Mouse (Mus musculus) midbrain, embryonic 15.5 days (tissue): Measurements from ENCODE around the gene Tmem98. TPM values are rescaled to one million over a fixed set of nuclear protein-coding genes. Genes with fewer than 3 reads are reported as not detected.

ENCODE experiments used
- ATAC-seq: fragments of 200-750 bp; cut with Nextera tagmentation; replicated peaks from 2 replicates; pipeline ENCODE4 v1.8.0; 2017; ENCODE audit warnings: moderate TSS enrichment
- H3K27ac ChIP-seq: fragments of 300-500 bp; sonication (generic); 2 replicates; pipeline ENCODE4 v1.5.1; 2015; ENCODE audit warnings: mild to moderate bottlenecking, inconsistent platforms
- H3K27me3 ChIP-seq: fragments of 300-500 bp; sonication (generic); replicated peaks from 2 replicates; pipeline ENCODE4 v1.6.1; 2015; ENCODE audit warnings: inconsistent platforms
- H3K36me3 ChIP-seq: fragments of 300-500 bp; sonication (generic); replicated peaks from 2 replicates; pipeline ENCODE4 v1.6.1; 2015; ENCODE audit warnings: inconsistent platforms
- H3K4me1 ChIP-seq: fragments of 300-500 bp; sonication (generic); 2 replicates; pipeline ENCODE4 v1.6.1; 2015; ENCODE audit warnings: inconsistent platforms
- H3K4me2 ChIP-seq: fragments of 300-500 bp; sonication (generic); 2 replicates; pipeline ENCODE4 v1.6.1; 2015; ENCODE audit warnings: inconsistent platforms, mild to moderate bottlenecking, moderate library complexity
- H3K4me3 ChIP-seq: fragments of 300-500 bp; sonication (generic); 2 replicates; pipeline ENCODE4 v1.5.1; 2015; ENCODE audit warnings: mild to moderate bottlenecking, inconsistent platforms
- H3K9ac ChIP-seq: fragments of 300-500 bp; sonication (generic); 2 replicates; pipeline ENCODE4 v1.6.1; 2015; ENCODE audit warnings: mild to moderate bottlenecking, inconsistent platforms
- H3K9me3 ChIP-seq: fragments of 300-500 bp; sonication (generic); 2 replicates; pipeline ENCODE4 v1.6.1; 2016; ENCODE audit warnings: inconsistent platforms
- WGBS: fragments of 180-500 bp; shearing (Covaris S2); methylation state at CpG from one replicate; pipeline ENCODE4 v1.1.7; 2015; ENCODE audit warnings: mixed read lengths; 5-methylcytosine and 5-hydroxymethylcytosine counted together
- polyA plus RNA-seq: library from polyadenylated mRNA; unstranded; fragments of >200 nt; fragmentation: Nextera tagmentation; extraction: Ambion mirVana; gene quantifications from 2 replicates; pipeline ENCODE4 v1.2.1, GENCODE M21; 2015

Tmem98 gene
- 24.0 and 25.3 TPM in 2 replicates for polyA plus RNA-seq

DNA sequence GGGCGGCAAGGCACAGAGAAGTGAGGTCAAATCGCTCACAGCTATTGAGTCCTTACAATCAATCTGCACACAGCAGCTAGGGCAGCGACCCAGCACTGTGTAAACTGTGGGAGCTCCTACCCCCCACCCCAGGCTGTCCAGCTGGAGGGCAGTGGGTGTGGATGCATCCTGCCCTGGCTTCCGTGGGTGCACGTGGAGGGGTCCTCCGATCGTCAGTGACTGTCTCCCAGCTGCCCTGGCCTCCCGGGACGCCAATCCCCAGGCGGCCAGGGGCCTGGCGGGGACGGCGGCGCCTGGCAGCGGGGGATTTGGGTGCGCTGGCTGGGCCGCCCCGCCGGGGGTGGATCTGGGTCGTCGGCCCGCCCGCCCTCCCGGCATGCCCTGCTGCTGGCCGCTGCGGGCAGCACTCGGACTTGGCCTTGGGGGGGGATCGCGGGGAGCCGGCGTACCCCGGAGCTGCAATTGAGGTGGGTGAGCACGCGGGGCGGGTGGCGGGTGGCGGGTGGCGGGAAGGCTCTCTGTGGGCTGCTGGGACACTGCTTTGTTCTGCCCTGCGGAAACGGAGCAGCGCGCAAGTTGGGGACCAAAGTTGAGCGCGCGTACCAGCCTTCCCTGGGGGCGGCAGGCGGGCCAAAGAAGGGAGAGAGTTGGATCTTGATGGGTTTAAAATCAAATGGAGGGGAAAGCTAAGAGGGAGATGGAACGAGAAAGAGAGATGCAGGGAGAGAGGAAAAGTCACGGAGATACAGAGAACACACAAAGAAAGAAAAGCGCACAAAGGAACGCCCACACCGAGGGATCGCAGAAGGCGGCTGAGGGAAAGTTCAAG is at the start of gene Tmem98:
TSS of gene Tmem98 (plus strand) at position 183 of the 829 bp plus-strand sequence.
- 1% methylated on average over 51 of the region's 54 CpGs for WGBS
- peak within 1 kb of the TSS; percentile 52 for H3K4me3 ChIP-seq

DNA sequence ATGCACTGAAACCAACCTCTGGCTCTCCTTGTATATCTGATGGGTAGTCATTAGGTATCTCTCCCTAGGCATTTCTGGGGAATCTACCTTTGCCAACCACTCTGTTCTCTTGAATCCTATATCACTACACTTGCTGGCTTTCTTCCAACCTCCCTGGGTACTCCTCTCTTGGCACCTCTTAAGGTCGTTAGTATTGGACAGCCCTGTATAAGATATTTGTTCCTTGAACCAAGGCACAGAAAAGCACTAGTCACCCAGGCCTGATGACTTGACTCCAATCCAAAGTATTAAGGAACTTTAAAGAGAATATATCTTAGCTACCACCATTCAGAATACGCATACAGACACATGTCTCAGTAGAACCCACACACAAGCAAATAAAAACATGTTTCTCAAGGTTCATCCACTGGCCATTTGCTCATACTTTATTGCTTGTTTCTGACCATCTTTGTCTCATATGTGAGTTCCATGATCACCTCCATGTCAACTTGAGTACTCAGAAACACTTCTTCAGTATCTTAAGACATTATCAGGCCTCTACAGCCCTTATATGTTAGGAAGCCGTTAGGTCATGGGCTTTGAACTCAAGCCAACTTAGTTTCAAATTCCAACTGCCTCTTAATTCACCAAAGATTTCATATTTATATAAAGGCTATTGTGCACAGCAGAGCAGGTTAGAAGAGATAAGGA is 48.5 kb upstream of the Tmem98 start:
- Histone ChIP-seq H3K27ac (no peak overlapping the region), H3K9me3 (no peaks in the 10 kb centered on the region), H3K9ac (no peak overlapping the region), H3K4me1 (no peaks in the 10 kb centered on the region), H3K27me3 (no peaks in the 10 kb centered on the region), H3K36me3 (no peaks in the 10 kb centered on the region), H3K4me3 (no peak overlapping the region), H3K4me2 (no peak overlapping the region)
- 89% methylated on average over 3 of the region's 3 CpGs for WGBS
- ATAC-seq: no peak

More for the DNA sequence above, at the start of gene Tmem98:
- peak within 1 kb of the TSS; percentile 92 for H3K4me2 ChIP-seq
- no peaks in the 10 kb centered on the region for H3K9me3 ChIP-seq
- H3K4me1 ChIP-seq: peaks cover 15% of the 10 kb centered on the region
- H3K27ac ChIP-seq: 0 out of 2 replicates have a peak within 1 kb of the TSS, but pooled peaks have one; percentile 52
- no peaks in the 10 kb centered on the region for H3K27me3 ChIP-seq
- no peaks in the 10 kb centered on the region for H3K36me3 ChIP-seq
- peak within 1 kb of the TSS; percentile 59 for H3K9ac ChIP-seq
- ATAC-seq: peak; percentile 67

DNA sequence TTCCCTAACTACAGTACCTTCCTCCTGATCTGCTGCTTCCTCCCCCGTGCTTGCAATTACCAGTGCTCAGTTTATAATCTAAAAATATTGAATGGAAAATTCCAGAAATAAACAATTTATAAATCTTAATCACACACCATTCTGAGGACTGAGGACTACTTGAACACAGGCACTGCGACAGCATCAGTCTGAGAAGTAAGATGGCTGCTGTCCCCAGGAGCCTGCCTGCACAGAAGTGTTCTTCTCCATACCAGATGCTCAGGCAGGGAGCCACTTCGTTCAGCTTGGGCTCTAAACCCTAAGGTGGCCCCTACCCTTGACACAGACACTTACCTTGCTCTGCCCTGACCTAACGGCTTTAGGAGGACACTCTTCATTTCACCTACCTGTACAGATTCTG is 47.9 kb upstream of the Tmem98 start:
- WGBS: 77% methylated on average over 4 of the region's 4 CpGs
- Histone ChIP-seq H3K27ac (no peak overlapping the region), H3K4me3 (no peak overlapping the region), H3K9ac (no peak overlapping the region), H3K27me3 (no peaks in the 10 kb centered on the region), H3K36me3 (no peaks in the 10 kb centered on the region), H3K4me2 (no peak overlapping the region), H3K4me1 (no peaks in the 10 kb centered on the region), H3K9me3 (no peaks in the 10 kb centered on the region)
- ATAC-seq: no peak

DNA sequence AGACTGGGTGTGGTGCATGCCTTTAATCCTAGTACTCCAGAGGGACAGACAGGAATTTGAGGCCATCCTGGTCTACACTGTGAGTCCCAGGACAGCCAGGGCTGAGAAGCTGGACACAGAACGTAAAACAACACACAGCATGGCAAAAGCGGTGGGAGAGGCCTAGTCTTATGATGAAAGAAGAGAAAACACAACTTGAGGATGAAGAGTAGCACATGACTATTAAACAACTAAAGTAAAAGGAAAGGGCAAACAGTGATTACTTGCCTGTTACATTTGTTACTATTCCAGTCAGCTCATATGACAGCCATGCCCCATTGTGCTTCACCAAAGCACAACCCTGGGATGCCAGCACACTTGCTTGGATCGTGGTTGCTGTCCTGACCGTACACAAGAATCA is 43.9 kb upstream of the Tmem98 start:
- ATAC-seq: no peak
- Histone ChIP-seq H3K4me1 (no peaks in the 10 kb centered on the region), H3K27me3 (no peaks in the 10 kb centered on the region), H3K9ac (no peak overlapping the region), H3K9me3 (no peaks in the 10 kb centered on the region), H3K4me3 (no peak overlapping the region), H3K36me3 (no peaks in the 10 kb centered on the region), H3K27ac (no peak overlapping the region), H3K4me2 (no peak overlapping the region)
- 90% methylated on average over 4 of the region's 4 CpGs for WGBS

DNA sequence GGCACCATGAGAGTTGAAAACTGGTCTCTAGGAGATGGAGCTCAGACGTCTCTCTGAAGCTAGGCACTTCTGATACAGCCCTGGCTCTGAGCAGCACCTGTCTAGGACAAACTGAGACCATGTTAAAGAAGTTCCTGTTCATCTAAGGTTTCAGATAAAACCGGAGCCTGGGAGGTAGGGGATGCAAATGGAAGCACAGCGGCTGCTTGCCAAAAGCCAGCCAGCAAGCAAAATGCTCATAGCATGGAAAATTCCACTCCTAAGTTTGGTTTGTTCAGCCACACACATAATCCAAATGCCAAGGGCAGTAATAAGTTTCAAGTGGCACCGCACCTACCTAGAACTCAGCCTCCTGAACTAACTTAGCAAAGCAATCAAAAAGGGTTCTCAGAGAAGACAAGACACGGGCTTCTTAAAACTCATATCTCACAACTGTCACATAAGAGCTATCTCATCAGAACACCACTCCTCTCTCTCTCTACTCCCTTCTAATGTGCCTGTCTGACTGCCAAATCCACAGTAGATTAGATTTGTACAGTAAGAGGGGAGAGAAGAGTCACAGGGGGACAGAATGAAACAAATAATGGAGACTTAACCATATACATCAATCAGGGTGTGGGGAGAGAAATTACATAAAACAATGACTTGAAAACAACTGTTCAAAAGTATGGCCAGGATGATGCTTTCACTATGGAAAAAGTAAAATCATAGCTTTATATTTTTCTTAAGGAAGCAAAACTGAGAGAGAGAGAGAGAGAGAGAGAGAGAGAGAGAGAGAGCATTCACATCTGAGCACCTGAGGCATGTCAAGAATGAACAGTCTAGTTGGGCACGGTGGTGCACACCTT is 43.3 kb upstream of the Tmem98 start:
- Histone ChIP-seq H3K9ac (no peak overlapping the region), H3K4me2 (no peak overlapping the region), H3K27ac (no peak overlapping the region), H3K27me3 (no peaks in the 10 kb centered on the region), H3K36me3 (no peaks in the 10 kb centered on the region), H3K4me3 (no peak overlapping the region), H3K9me3 (no peaks in the 10 kb centered on the region), H3K4me1 (no peaks in the 10 kb centered on the region)
- ATAC-seq: no peak
- 89% methylated on average over 6 of the region's 6 CpGs for WGBS

DNA sequence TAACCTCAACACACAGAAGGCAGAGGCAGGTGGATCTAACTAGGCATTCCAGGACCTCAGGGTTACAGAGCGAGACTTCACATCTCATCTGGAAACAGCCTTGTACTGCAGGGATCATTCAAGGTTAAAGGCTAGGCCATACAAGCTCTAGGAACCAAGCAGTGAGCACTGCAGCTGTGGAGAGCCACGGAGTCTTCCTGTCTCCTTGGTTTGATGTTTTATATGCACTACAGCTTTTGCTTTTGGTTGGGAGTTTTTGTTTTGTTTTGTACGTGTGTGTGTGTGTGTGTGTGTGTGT is 42.7 kb upstream of the Tmem98 start:
- no peak overlapping the region for H3K9ac ChIP-seq
- H3K4me1 ChIP-seq: no peaks in the 10 kb centered on the region
- H3K4me3 ChIP-seq: no peak overlapping the region
- ATAC-seq: no peak
- no peaks in the 10 kb centered on the region for H3K36me3 ChIP-seq
- H3K27me3 ChIP-seq: no peaks in the 10 kb centered on the region
- H3K27ac ChIP-seq: no peak overlapping the region
- WGBS: 71% methylated on average over 3 of the region's 3 CpGs
- no peaks in the 10 kb centered on the region for H3K9me3 ChIP-seq
- H3K4me2 ChIP-seq: no peak overlapping the region

DNA sequence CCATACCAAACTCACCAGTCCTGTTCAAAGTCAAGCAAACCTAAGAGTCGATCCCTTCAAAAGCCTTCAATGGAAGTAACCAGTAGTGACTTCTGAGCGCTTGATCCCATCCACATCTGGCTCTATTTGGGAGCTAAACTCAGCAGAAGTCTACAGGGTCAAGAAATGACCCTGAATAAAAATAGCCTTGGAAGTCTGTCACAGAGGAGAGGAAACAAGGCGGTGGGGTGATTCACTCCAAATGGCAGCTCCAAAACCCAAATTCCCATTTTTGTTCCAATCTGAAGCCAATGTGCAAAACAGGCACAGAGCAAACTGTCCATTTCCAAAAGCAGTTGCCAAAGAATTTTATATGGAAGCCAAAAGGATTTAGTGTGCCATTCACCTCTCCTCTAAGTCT is 38.8 kb upstream of the Tmem98 start:
- no peak overlapping the region for H3K9ac ChIP-seq
- ATAC-seq: no peak
- no peak overlapping the region for H3K27ac ChIP-seq
- H3K9me3 ChIP-seq: no peaks in the 10 kb centered on the region
- no peaks in the 10 kb centered on the region for H3K27me3 ChIP-seq
- H3K4me2 ChIP-seq: no peak overlapping the region
- H3K36me3 ChIP-seq: no peaks in the 10 kb centered on the region
- 86% methylated on average over 3 of the region's 3 CpGs for WGBS
- no peak overlapping the region for H3K4me3 ChIP-seq
- no peaks in the 10 kb centered on the region for H3K4me1 ChIP-seq

DNA sequence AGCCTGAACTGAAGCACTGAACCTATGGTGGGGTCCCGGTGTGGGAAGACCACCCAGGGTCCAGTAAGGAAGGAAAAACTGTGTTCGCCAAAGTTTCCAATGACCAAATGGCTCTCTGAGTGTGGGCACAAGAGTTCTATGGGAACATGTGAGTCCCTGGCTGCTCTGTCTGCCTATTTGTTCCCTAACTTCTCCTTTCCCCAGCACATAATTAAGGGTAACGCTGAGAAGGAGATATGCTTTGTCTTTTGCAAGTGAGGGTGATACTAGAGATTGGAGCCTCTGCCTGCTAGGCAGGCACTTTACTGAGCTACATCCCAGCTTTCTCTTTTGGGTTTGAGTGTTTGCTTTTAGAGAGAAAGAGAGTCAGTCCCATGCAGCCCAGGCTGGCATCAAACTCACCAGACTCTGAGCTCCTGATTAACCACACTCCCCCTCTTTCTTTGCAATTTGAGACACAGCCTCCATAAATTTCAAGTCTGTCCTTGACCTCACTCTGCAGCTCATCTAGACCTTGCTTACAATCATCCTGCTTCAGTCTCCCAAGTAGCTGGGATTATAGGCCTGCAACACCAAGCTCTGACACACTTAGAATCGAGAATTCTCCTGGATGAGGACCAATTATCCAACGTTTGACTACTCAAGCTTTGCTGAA is 38.3 kb upstream of the Tmem98 start:
- no peak for ATAC-seq
- no peak overlapping the region for H3K9ac ChIP-seq
- WGBS: 88% methylated on average over 5 of the region's 5 CpGs
- H3K4me3 ChIP-seq: no peak overlapping the region
- H3K9me3 ChIP-seq: no peaks in the 10 kb centered on the region
- H3K4me1 ChIP-seq: no peaks in the 10 kb centered on the region
- H3K27ac ChIP-seq: no peak overlapping the region
- no peaks in the 10 kb centered on the region for H3K27me3 ChIP-seq
- no peak overlapping the region for H3K4me2 ChIP-seq
- H3K36me3 ChIP-seq: no peaks in the 10 kb centered on the region

DNA sequence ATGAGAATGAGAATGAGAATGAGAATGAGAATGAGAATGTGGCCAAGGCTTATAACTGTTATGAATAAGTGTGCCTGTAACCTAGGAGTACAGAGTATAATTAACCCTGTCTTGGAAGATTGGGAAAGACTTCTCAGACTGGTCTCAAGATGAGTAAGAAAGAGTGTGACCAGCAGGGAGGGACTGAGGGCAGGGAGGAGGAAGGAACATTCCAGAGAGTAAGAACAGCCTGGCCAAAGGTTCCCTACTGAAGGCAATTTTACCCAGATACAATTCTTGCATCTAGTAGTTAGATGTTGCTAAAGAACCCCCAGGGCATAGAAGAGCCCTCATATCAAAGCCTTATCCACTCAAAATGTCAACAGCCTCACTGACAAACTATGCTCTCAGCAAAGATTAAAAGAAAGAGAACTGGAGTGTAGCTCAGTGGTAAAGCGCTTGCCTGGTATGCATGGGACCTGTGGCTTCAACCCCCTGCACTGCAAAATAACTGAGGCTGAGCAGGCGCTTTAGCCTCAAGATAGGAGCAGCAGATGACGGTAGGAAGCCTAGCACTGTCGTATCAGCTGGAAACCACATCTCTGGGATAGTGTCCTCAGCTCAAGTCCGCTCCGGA is 37.3 kb upstream of the Tmem98 start:
- WGBS: 83% methylated on average over 6 of the region's 6 CpGs
- H3K4me3 ChIP-seq: no peak overlapping the region
- no peak for ATAC-seq

DNA sequence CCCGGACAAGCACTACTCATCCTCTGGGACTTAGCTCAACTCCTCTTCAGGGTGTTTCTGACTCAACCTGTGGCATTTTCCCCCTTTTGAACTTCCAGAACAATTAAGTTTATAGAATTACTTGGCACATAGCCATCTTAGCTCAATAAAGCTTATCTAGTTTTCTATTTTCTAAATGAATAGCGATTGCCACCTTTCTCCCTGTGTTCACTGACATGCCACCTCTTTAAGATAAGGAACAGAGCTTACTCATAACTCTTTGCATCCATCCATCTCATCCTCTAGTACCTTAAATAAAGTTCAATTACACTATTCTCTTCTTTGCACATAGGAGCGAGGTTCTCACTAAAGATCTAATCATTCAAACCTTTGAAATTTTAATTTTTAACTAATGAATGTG is 34.4 kb upstream of the Tmem98 start:
- no peak for ATAC-seq
- Histone ChIP-seq H3K27me3 (peaks cover 4% of the 10 kb centered on the region; the same call in 1 of the 2 replicates), H3K4me2 (no peak overlapping the region), H3K36me3 (no peaks in the 10 kb centered on the region), H3K9me3 (no peaks in the 10 kb centered on the region), H3K9ac (no peak overlapping the region), H3K4me1 (peaks cover 7% of the 10 kb centered on the region; the same call in 1 of the 2 replicates), H3K27ac (no peak overlapping the region), H3K4me3 (no peak overlapping the region)
- 88% methylated on average over 3 of the region's 3 CpGs for WGBS

More for the DNA sequence above, 37.3 kb upstream of the Tmem98 start:
- Histone ChIP-seq H3K36me3 (no peaks in the 10 kb centered on the region), H3K9me3 (no peaks in the 10 kb centered on the region), H3K4me1 (no peaks in the 10 kb centered on the region), H3K9ac (no peak overlapping the region), H3K27me3 (no peaks in the 10 kb centered on the region), H3K27ac (no peak overlapping the region), H3K4me2 (no peak overlapping the region)

DNA sequence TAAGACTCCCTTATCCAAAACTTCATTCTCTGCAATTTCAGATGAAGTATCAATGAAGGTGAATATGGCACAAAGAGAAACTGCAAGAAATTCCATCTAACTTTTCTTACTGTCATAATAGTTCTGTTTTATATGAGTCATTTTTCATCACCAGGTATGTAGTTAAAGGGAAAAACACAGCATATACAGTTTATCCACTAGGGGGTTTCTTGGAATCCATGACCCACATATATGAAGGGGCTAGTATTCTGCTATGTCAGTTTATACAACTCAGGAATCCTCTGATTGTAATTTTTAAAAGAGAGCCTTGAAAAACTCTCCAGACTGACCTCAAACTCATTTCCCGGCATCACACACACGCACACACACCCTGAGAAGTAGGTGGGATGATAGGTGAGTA is 32.3 kb upstream of the Tmem98 start:
- H3K9ac ChIP-seq: no peak overlapping the region
- no peaks in the 10 kb centered on the region for H3K36me3 ChIP-seq
- no peak for ATAC-seq
- H3K27ac ChIP-seq: no peak overlapping the region
- no peak overlapping the region for H3K4me3 ChIP-seq
- H3K27me3 ChIP-seq: peaks cover 4% of the 10 kb centered on the region; the same call in 1 of the 2 replicates
- H3K4me1 ChIP-seq: peaks cover 7% of the 10 kb centered on the region; the same call in 1 of the 2 replicates
- H3K4me2 ChIP-seq: no peak overlapping the region
- H3K9me3 ChIP-seq: no peaks in the 10 kb centered on the region
- 89% methylated on average over 2 of the region's 2 CpGs for WGBS
